Mouse (Mus musculus) thymus, adult 2 months (tissue): ENCODE measurements around the gene Padi6.

ENCODE experiments used
- CTCF ChIP-seq: fragments of 200-500 bp; IDR thresholded peaks from 2 replicates; pipeline ENCODE4 v1.5.1; 2012; ENCODE audit warnings: mild to moderate bottlenecking, control low read depth, low read length, moderate library complexity, borderline replicate concordance; ENCODE audit not compliant: control insufficient read depth, poor library complexity, insufficient read depth; ENCODE audit errors: extremely low read depth
- POLR2A ChIP-seq: fragments of 200-500 bp; IDR thresholded peaks from 2 replicates; pipeline ENCODE4 v1.6.1; 2012; ENCODE audit warnings: mild to moderate bottlenecking, low read length, control low read depth, moderate library complexity; ENCODE audit not compliant: control insufficient read depth, poor library complexity, insufficient read depth; ENCODE audit errors: extremely low read depth

DNA sequence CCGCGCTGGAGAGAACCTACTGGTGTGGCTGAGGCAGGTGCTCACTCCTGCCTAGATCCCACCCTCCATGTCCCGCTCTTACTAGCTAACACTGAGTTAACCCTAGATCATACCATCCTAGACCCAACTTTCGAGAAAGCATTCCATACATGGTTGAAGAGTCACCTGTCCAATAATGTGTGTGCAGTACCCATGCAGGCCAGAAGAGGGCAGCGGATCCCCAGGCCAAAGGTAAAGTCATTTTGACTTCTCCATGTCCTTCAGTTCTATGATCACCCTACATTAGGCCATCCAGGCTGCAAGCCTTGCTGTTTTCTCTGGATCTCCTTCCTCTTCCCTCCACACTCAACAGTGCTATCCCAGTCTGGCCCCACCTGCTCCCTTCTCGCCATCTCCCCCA is 46.5 kb upstream of the Padi6 start:
- TF ChIP-seq CTCF (0 out of 2 replicates have a peak, but pooled peaks have one; percentile 3), POLR2A (no peak)
